Mouse (Mus musculus): ENCODE data around the gene 1700001C19Rik.
A peak's percentile ranks its signal among the peaks of the same experiment; 100 is the strongest.

The 1700001C19Rik gene

DNA sequence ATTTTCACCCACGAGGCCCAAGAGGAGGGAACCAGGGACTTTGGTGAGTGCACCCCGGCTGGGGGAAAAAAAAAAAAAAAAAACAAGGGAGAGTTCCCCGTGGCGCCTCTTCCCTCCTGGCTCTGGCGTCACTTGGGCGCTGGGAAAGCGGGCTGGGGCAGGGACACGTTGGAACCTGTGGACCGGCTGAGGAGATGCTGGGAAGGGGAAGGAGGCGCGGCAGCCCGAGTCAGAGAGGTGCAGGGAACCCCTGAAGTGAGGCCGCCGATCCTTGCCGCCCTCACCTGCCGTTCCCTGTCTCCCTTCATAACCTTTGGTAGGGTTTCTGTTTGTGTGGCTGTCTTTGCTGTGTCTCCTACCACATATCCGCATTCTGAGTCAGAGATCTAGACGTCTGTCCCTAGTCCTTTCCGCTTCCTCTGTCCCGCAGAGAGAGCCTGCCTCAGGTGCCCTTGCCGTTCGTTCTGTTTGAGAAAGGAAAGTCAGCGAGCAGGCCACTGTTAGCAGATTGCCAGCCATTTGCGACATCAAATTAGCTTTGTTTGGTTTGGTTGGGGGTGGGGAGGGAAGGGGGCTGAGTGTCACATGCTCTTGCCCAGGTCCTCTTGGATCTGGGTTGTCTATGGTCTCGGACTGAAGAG, at the start of gene 1700001C19Rik:
TSS of gene 1700001C19Rik (minus strand) at position 470 of the 641 bp plus-strand sequence.
- DNase-seq (ENCODE audit: low read depth, low spot score): no peak

DNA sequence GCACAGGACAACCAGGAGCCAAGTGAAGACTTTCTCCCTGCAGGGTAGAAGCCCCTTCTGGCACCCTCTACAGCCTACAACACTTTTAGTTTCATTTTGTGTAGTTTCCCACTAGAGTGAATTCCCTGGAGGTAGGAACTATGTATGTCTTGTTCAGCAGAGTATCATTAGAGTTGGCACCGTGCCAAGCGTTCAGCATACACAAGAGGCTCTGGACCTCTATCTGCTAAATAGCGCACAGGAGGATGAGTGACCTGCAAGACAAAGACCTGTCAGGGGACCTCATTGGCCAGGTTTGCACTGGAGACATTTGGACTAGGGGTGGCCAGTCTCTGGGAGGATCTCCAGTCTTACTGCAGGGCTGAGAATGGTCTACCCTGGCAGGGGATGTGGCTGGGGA, 48.6 kb upstream of the 1700001C19Rik start:
- no peak for DNase-seq (ENCODE audit: low read depth, low spot score)

- no peak for DNase-seq (ENCODE audit: low read depth, low spot score)
Measured at GRCm38 (mm10) chr17:47484993-47485392, 47.8 kb upstream of the 1700001C19Rik start.

- no peak for DNase-seq (ENCODE audit: low read depth, low spot score)
Measured at GRCm38 (mm10) chr17:47484241-47484921, 47.2 kb upstream of the 1700001C19Rik start.

DNA sequence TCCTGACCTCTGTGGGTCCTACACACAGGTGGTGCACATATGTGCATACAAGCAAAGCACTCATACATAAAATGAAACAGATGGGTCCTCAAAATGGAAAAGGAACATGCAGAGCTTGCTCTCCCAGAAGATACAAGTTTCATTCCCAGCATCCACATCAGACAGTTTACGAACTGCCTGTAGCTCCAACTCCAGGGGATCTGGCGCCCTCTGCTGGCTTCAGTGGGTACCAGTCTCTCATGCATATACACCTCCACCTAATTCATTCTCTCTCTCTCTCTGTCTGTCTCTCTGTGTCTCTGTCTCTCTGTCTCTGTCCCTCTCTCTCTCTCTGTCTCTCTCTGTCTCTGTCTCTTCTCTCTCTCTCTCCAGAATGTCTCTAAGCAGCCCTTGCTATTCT, 45.2 kb upstream of the 1700001C19Rik start:
- DNase-seq (ENCODE audit: low read depth, low spot score): peak; percentile 56

- DNase-seq (ENCODE audit: low read depth, low spot score): no peak
Measured at GRCm38 (mm10) chr17:47479887-47480286, 42.7 kb upstream of the 1700001C19Rik start.

DNA sequence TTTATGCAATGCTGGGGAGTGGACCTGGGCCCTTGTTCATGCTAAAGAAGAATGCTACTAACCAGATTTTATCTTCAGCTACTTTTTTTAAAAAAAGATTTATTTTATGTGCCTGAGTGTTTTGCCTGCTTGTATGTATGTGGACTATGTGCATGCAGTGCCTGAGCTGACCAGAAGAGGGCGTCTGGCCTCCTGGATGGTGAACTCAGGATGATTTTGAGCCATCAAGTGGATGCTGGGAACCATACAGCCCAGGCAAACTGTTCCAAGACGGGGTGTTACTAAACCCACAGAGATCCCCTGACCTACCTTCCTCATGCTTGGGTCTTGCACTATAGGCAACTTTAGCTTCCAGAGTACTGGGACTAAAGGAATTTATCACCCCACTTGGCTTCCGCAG, 38.5 kb upstream of the 1700001C19Rik start:
- DNase-seq (ENCODE audit: low read depth, low spot score): no peak

GRCm38 (mm10) chr17:47475181-47475580, 38.0 kb upstream of the 1700001C19Rik start:
- DNase-seq (ENCODE audit: low read depth, low spot score): no peak

DNA sequence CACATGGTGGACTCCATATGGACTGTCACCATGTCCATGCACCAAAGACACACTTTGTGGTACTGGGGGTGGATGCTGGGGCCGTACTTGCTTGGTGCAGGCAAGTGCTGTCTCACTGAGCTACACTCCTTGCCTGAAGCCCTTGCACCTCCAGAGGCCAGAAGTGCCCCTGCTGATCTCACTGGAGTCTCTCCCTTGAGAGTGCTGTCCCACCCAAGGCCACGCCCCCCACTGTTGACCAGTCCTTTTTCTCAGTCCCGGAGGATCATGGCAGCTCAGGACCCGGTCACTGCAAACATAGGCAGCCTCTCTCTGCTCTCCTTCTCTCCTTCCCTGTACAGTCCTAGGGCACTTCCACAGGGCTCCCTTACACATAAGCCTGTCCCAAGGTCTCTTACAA, 37.1 kb upstream of the 1700001C19Rik start:
- no peak for DNase-seq (ENCODE audit: low read depth, low spot score)

- DNase-seq (ENCODE audit: low read depth, low spot score): no peak
Measured at GRCm38 (mm10) chr17:47473434-47473974, 36.3 kb upstream of the 1700001C19Rik start.

- DNase-seq (ENCODE audit: low read depth, low spot score): no peak
Measured at GRCm38 (mm10) chr17:47472435-47473350, 35.5 kb upstream of the 1700001C19Rik start.

DNA sequence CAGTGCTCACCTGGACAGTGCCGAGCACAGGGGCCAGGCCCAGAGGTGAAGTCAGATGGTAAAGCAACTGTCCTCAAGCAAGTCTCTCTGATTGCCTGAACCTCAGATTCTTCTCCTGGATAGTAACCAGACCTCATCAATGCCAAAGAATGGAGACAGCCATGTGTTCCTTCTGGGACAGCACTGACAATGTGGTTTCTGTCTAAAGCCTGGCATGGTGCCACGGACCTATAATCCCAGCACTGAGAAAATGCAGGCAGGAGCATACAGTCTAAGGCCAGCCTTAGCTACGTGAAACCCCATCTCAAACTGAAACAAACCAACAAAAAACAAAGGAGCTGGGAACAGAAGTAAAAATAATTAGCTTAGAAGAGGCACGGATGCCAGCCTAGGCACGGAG, 33.5 kb upstream of the 1700001C19Rik start:
- peak; percentile 86 for DNase-seq (ENCODE audit: low read depth, low spot score)

GRCm38 (mm10) chr17:47470121-47470520, 32.9 kb upstream of the 1700001C19Rik start:
- peak; percentile 73 for DNase-seq (ENCODE audit: low read depth, low spot score)

- no peak for DNase-seq (ENCODE audit: low read depth, low spot score)
Measured at GRCm38 (mm10) chr17:47469642-47470041, 32.5 kb upstream of the 1700001C19Rik start.

GRCm38 (mm10) chr17:47468466-47468865, 31.3 kb upstream of the 1700001C19Rik start:
- DNase-seq (ENCODE audit: low read depth, low spot score): no peak

DNA sequence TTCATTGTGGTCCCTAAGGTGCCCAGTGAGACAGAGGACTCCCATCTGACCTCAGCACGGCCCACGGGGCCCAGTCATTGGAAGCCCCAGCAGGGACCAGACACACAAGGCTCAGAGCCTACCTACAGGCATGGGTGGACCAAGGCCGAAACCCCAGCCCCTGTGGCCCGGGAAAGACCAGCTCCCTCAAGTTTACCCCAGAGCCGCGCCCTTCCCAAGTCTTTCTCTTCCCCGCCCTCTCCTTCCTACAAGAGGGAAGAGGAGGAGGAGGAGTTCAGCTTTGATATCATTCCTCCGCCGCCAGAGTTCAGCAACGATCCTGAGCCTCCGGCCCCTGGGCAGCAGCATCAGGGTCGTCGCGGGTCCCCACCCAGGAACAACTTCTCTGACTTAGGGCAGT, 30.9 kb upstream of the 1700001C19Rik start:
- DNase-seq (ENCODE audit: low read depth, low spot score): no peak

DNA sequence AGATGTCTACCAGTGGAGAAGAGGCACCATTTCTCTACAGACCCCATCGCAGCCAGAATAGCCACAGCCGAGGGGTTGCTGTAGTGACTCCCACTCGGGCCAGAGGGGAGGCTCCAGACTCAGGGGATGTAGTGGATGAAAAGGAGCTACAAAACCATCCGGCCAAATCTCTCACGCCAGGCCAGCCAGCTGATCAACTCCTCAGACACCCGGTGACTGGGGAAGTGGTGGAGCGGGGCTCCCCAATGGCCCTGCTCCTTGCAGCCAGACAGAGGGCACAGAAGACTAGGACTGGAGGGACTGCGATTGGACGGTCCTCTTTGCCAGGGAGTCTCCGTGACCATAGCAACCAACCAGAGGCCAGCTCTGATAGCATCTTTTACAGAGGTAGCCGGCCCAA, 30.5 kb upstream of the 1700001C19Rik start:
- DNase-seq (ENCODE audit: low read depth, low spot score): no peak

DNA sequence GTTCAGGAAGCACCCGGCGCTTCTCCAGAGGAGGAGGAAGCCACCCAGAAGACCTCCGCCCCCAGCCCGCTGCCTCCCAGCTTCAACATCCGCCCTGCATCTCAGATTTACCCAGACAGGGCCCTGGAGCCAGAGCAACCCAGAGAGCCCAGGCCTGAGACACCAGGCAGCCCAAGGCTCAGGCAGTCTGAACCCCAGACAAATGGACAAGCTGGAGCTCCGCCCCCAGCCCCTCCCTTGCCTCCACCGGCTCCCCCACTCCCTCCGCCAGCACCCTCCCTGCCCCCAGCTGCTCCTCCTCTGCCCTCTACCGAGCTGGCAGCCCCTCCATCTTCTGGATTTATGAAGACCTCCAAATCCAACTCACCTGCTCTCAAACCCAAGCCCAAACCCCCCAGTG, 29.1 kb upstream of the 1700001C19Rik start:
- no peak for DNase-seq (ENCODE audit: low read depth, low spot score)

- no peak for DNase-seq (ENCODE audit: low read depth, low spot score)
Measured at GRCm38 (mm10) chr17:47465016-47465415, 27.8 kb upstream of the 1700001C19Rik start.

- no peak for DNase-seq (ENCODE audit: low read depth, low spot score)
Measured at GRCm38 (mm10) chr17:47464248-47464965, 27.2 kb upstream of the 1700001C19Rik start.

DNA sequence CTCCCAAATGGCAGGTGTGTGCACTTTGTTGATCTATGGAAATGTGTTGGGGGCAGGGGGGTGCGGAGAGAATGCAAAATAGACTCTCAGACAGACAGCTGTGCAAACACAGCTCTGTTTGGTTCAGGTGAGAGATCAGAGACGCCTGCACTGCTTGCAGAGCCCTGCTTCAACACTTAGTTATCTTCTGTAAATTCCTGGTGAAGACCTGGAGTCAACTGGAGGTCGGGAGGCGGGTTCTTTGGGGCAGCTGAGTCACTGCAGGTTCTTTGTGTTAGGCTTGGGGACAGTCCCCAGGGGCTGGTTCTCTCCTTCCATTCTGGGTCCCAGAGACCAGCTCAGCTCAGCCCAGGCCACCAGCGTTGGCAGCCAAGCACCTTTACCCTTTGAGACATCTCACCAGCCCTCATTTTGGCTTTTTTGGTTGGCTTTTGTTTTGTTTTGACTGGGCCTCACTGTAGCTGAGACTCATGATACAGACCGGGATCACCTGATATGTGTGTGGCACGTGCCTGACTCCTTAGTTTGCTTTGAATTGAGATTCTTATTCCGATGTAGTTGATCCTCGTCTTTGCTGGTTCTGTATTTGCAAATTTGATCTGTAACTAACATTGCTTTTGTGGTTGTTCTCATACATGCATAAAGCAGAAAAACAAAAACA, 25.7 kb upstream of the 1700001C19Rik start:
- no peak for DNase-seq (ENCODE audit: low read depth, low spot score)

Data from brain, adult 2 months (tissue).